Mouse (Mus musculus) hindbrain, postnatal 0 days (tissue): ENCODE data around the gene Stac. TPM values are rescaled to one million over a fixed set of nuclear protein-coding genes. Genes with fewer than 3 reads are reported as not detected.

Experiments
- ATAC-seq: fragments of 200-750 bp; cut with Nextera tagmentation; 2 replicates; pipeline ENCODE4 v1.8.0; 2017; ENCODE audit warnings: mild to moderate bottlenecking, moderate TSS enrichment, moderate library complexity
- DNase-seq: peaks from one replicate; pipeline ENCODE4 v3.0.0-alpha.2; 2015; ENCODE audit warnings: low spot score
- H3K27ac ChIP-seq: fragments of 300-500 bp; sonication (generic); 2 replicates; pipeline ENCODE4 v1.5.1; 2014; ENCODE audit warnings: mild to moderate bottlenecking
- H3K27me3 ChIP-seq: fragments of 300-500 bp; sonication (generic); 2 replicates; pipeline ENCODE4 v1.6.1; 2014; ENCODE audit warnings: low read length, mixed read lengths; ENCODE audit not compliant: insufficient read depth
- H3K36me3 ChIP-seq: fragments of 300-500 bp; sonication (generic); 2 replicates; pipeline ENCODE4 v1.6.1; 2014; ENCODE audit warnings: low read length, mixed read lengths; ENCODE audit not compliant: insufficient read depth
- H3K4me1 ChIP-seq: fragments of 300-500 bp; sonication (generic); 2 replicates; pipeline ENCODE4 v1.6.1; 2014; ENCODE audit warnings: antibody characterized with exemption, low read length, mixed read lengths; ENCODE audit not compliant: insufficient read depth
- H3K4me2 ChIP-seq: fragments of 300-500 bp; sonication (generic); 2 replicates; pipeline ENCODE4 v1.6.1; 2014; ENCODE audit warnings: low read depth, mild to moderate bottlenecking, low read length, moderate library complexity, mixed read lengths
- H3K4me3 ChIP-seq: fragments of 300-500 bp; sonication (generic); 2 replicates; pipeline ENCODE4 v1.5.1; 2014; ENCODE audit warnings: low read length
- H3K9ac ChIP-seq: fragments of 300-500 bp; sonication (generic); replicated peaks from 2 replicates; pipeline ENCODE4 v1.6.1; 2014; ENCODE audit warnings: mild to moderate bottlenecking, low read length, moderate library complexity, mixed read lengths
- H3K9me3 ChIP-seq: fragments of 300-500 bp; sonication (generic); 2 replicates; pipeline ENCODE4 v1.6.1; 2016; ENCODE audit warnings: low read length, mixed read lengths
- CTCF ChIP-seq: IDR thresholded peaks from 2 replicates; pipeline ENCODE4 v1.5.1; 2016; ENCODE audit warnings: antibody characterized with exemption, control low read depth, low read depth
- WGBS: fragments of 180-500 bp; shearing (Covaris S2); extraction: QIAGEN DNeasy Blood & Tissue Kit; methylation state at CpG from one replicate; pipeline ENCODE4 v1.1.7; 2014; 5-methylcytosine and 5-hydroxymethylcytosine counted together
- polyA plus RNA-seq: library from polyadenylated mRNA; unstranded; fragments of >200 nt; fragmentation: Nextera tagmentation; extraction: Ambion mirVana; gene quantifications from 2 replicates; pipeline ENCODE4 v1.2.1, GENCODE M21; 2015
- total RNA-seq: library from RNA; depleted of rRNA; stranded (reverse); fragments of >200 nt; gene quantifications from 2 replicates; pipeline ENCODE4 v1.2.3, GENCODE M21; 2014

Stac gene
- total and polyA plus RNA-seq, 2 experiments from 2014 or later = 12.0 to 13.8 TPM

DNA sequence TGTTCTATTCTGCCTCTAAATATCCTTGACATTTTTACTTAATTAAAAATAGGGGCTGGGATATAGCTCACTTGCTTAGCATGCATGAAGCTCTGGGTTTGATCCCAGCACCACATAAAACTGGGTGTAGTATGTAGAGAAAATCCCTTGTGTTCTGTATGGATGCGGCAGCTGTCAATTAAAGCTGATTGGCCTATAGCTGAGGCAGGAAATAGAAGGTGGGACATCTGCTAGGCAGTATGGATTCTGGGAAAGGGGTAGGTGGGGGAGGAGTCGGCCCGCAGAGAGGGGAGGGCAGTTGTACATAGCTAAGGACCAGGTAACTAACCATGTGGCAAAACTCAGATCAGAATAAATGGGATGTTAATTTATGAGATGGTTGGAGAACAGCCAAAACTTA is 166.3 kb downstream of the Stac start:
- no peak overlapping the region for H3K4me2 ChIP-seq
- DNase-seq (no peak), ATAC-seq (no peak)
- TF ChIP-seq CTCF = no peak
- no peak overlapping the region for H3K27ac ChIP-seq
- H3K36me3 ChIP-seq = no peaks in the 10 kb centered on the region
- 97% methylated on average over 3 of the region's 3 CpGs for WGBS
- H3K27me3 ChIP-seq = no peaks in the 10 kb centered on the region
- no peaks in the 10 kb centered on the region for H3K9me3 ChIP-seq
- H3K4me1 ChIP-seq = no peaks in the 10 kb centered on the region
- no peak overlapping the region for H3K9ac ChIP-seq
- no peak overlapping the region for H3K4me3 ChIP-seq

DNA sequence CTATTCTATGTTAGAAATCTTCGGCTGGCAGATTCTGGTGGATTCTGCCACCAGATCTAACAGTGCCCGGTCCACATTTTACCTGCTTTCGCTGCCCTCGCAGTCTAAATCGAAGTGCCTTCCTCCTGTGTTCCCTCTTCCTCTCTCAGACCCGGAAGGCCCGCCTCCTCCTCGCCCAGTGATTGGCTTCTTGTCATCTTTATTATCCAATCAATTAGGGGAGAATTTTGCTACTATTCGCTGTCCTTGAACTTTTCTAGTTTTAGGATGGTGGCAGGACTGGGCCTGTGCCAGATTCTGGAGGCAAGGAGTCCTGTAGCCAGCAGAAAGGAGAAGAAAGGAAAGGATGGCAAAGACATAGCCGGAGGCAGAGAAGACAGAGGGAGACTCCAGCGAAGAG is 167.0 kb downstream of the Stac start:
- no peak for TF ChIP-seq CTCF

DNA sequence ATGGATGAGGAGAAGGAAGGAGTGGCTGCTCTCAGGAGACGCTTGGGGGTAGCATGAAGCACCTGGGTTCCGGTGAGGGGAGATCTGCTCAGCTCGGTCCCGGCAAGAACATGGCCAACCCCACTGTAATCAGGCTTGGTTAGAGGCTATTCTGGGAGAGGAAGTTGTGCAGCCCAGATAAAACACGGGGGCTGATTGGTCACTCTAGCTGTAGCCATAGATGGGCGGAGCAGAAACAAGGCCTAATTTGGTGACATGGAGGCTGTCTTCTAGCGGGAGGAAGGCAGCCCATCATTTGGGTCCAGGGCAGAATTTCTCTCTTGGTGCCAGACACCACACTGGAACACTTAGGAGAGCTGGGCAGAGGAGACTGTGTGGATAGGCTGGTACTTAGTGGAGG is 167.9 kb downstream of the Stac start:
- WGBS = 95% methylated on average over 7 of the region's 7 CpGs
- Histone ChIP-seq H3K27ac (no peak overlapping the region), H3K36me3 (no peaks in the 10 kb centered on the region), H3K4me3 (no peak overlapping the region), H3K27me3 (no peaks in the 10 kb centered on the region), H3K4me2 (no peak overlapping the region), H3K4me1 (no peaks in the 10 kb centered on the region), H3K9ac (no peak overlapping the region), H3K9me3 (no peaks in the 10 kb centered on the region)
- ATAC-seq (no peak), DNase-seq (no peak)
- no peak for TF ChIP-seq CTCF

More for the DNA sequence above, 167.0 kb downstream of the Stac start:
- H3K4me1 ChIP-seq = no peaks in the 10 kb centered on the region
- H3K9me3 ChIP-seq = no peaks in the 10 kb centered on the region
- no peak overlapping the region for H3K27ac ChIP-seq
- WGBS = 91% methylated on average over 11 of the region's 11 CpGs
- H3K4me2 ChIP-seq = no peak overlapping the region
- no peak overlapping the region for H3K9ac ChIP-seq
- no peaks in the 10 kb centered on the region for H3K36me3 ChIP-seq
- H3K4me3 ChIP-seq = no peak overlapping the region
- ATAC-seq (no peak), DNase-seq (no peak)
- H3K27me3 ChIP-seq = no peaks in the 10 kb centered on the region

DNA sequence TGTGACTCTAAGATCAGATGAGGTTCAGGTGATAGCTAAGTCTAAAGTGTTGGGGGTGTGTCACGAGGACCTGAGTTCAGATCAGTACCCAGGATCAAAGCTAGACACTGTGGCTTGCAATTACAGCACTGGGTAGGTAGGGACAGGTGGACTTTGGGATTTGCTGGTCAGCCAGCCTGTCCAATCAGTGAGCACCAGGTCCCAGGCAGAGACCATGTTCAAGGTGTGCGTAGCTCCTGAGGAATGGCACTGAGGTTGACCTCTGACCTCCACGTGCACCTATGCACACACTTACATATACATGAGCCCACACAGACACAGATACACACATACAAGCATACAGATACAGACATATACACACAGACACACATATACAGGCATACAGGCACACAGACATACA is 174.6 kb downstream of the Stac start:
- H3K4me3 ChIP-seq = no peak overlapping the region
- no peaks in the 10 kb centered on the region for H3K9me3 ChIP-seq
- H3K36me3 ChIP-seq = no peaks in the 10 kb centered on the region
- H3K27me3 ChIP-seq = no peaks in the 10 kb centered on the region
- H3K27ac ChIP-seq = no peak overlapping the region
- ATAC-seq (no peak), DNase-seq (no peak)
- 85% methylated on average over 3 of the region's 3 CpGs for WGBS
- H3K4me1 ChIP-seq = no peaks in the 10 kb centered on the region
- H3K4me2 ChIP-seq = no peak overlapping the region
- H3K9ac ChIP-seq = no peak overlapping the region
- TF ChIP-seq CTCF = no peak

DNA sequence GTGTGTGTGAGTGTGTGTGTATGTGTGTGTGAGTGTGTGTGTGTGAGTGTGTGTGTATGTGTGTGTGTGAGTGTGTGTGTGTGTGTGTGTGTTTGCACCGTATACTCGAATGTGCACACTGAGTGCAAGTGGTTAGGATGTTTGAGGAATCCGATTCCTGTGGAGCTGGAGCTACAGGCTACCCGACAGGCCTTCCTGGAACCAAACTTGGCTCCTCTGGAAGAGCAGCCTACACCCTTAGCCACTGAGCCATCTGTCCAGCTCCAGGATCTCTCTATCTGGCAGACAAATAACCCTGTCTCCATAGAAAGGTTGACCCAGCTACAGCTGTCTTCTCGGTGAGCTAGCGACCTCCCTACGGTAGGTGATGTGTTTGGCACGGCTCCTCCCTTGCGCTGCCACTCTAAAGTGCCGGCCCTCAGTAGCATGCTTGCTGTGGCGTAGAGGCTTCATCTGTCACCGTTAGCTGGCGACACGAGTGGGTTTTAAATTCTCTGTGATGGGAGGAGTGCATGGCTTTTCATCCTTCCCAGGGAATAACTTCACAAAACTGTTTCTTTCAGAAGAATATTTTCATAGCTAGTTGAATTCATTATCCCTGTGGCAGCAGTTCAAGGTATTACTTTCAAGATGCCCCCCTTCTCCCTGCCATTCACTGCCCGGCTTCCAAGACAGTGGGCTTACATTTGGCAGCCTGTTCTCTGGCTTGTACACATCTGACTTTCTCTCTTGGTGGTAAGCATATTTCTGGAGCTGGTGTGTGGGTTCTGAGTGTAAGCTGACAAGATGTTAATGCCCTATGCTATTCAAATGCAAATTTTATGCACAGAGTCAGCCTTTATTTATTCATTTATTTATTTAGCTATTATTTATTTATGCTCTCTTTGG is 175.3 kb downstream of the Stac start:
- peak; percentile 58 for ATAC-seq
- no peak overlapping the region for H3K9ac ChIP-seq
- H3K27me3 ChIP-seq = no peaks in the 10 kb centered on the region
- H3K27ac ChIP-seq = peak overlapping the region; percentile 26; the same call in 1 of the 2 replicates
- no peak overlapping the region for H3K4me2 ChIP-seq
- no peaks in the 10 kb centered on the region for H3K9me3 ChIP-seq
- no peaks in the 10 kb centered on the region for H3K4me1 ChIP-seq
- no peak overlapping the region for H3K4me3 ChIP-seq
- WGBS = 32% methylated on average over 15 of the region's 15 CpGs
- TF ChIP-seq CTCF = no peak
- no peaks in the 10 kb centered on the region for H3K36me3 ChIP-seq
- peak; percentile 62 for DNase-seq
